Mouse (Mus musculus): ENCODE results near the gene Cald1.

Gene Cald1

DNA sequence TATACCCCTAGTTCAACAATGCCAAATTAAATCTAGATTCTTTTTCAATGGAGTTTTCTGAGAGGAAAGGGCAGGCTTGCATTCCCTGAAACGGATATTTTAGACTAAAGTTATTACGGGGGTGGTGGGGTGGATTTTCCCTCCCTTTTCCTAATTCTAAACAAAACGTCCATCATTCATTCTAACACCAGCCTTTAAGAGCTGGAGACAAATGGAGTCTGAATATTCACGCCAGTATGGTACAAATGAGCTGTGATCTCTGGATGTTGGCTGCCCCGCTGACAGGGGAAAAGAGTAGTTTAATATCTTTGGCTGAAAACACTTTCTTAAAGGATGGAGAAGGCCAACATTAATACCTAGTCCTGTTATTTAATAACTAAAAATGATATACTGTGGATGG, 66.4 kb downstream of the Cald1 start:
- in situ Hi-C loops (cut with MseI, MboI), result no loop called here

DNA sequence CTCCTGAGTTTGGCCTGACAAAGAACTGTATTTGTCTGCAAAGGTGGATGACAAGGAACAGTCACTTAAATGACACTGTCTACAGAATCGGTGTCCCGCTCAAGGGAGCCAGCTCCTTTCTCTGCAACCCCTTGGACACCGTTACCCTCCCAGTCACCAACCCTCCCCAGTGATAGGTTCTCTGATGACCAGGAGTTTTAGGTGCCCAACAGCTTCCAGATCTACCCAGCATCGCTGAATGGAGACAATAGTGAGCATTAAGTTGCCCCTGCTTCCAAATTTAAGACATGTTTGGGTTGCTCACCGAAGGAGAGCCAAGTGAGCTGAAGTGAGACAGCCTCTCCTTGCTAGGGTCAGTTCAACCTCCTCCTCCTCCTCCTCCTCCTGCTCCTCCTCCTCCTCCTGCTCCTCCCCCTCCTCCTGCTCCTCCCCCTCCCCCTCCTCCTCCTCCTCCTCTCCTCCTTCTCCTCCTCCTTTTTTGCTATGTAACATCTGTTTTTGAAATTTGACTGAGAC, 70.5 kb downstream of the Cald1 start:
- in situ Hi-C loops (cut with MseI, MboI), result no loop called here

DNA sequence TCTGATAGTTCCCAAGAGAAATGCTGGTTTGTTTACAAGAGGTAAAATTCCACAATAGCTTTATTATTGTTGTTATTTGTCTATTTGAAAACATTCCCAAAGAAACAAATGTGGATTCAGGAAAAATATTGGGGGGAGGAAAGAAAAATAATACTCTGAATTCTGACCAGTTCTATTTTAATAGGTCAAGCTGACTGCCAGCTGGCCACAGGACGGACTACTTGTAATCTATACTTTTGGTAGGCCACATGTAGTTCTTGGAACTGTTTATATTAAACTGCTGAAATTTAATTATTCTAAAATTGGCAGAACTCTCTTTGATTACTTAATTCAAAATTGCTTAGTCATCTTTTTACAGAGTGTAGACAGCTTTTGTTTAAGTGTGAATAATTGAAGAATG, 73.1 kb downstream of the Cald1 start:
- in situ Hi-C loops (cut with MseI, MboI), result no loop called here

DNA sequence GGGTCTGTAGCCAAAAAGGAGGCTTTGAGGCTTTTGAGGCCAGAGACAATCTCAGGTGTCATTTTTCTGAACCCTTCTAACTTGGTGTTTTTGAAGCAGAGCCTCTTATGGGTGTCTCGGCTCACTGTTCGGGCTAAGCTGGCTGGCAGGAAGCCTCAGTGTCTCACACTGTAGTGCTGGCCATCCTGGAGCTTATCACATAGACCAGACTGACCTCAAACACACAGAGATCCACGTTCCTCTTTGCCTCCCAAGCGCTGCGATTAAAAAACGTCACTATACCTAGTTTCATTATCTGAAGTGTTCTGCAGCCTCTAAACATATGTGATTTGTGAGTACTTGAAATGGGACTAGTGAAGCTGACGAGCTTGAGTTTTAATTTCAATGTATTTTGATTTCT, 76.1 kb downstream of the Cald1 start:
- in situ Hi-C loops (cut with MseI, MboI), result no loop called here

DNA sequence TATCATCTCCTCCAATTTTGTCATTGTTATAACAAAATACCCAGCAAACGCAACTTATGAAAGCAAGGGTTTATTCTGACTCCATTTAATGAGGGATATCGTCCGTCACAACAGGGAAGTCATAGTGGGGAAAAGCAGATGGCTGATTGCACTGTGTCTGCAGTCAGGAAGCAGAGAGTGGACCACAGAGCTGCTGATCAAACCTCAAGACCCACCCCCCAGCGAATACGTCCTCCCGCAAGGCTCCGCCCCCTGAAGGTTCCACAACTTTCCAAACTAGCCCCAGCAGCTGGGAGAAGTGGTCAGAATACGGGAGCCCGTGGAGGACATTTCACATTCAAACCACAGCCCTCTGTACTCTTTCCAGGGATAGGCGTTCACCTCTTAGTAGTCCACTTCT, 76.6 kb downstream of the Cald1 start:
- in situ Hi-C loops (cut with MseI, MboI), result no loop called here

DNA sequence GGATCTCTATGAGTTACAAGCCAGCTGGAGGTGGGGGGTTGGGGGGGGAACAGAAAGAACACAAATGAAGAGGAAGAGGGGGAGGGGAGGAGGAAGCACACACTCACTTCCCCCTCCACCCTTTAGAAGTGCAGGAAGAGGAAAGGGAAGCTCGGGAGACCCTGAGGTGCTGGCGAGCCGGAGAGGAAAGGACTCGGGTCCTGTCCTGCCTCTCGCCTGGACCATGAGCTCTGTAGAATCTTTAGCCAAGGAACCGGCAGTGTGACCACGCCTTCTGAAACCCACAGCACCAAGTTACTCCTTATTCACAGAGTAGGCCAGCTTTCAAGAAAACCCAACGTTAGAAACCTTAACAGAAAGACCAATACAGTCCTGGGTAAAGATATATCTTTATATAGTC, 83.8 kb downstream of the Cald1 start:
- in situ Hi-C loops (cut with MseI, MboI), result no loop called here

DNA sequence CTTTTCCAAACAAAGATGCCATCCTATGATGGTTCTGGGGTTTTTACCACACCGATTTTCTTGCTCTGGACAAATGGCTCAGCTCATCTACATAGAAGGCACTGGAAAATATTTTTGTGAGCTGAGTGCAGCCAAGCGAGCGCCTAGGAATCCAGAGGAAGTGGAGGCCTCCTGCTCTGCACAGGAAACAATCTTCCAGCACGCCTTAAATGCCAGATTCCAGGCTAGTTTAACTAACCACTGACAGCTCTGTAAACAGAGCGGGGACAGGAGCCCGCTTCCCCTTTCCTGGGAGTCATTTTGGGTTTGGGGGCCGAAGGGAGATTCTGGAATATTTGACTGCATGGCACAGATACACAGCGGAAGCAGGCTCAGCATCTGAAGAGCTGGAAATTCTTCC, 86.6 kb downstream of the Cald1 start:
- in situ Hi-C loops (cut with MseI, MboI), result no loop called here

DNA sequence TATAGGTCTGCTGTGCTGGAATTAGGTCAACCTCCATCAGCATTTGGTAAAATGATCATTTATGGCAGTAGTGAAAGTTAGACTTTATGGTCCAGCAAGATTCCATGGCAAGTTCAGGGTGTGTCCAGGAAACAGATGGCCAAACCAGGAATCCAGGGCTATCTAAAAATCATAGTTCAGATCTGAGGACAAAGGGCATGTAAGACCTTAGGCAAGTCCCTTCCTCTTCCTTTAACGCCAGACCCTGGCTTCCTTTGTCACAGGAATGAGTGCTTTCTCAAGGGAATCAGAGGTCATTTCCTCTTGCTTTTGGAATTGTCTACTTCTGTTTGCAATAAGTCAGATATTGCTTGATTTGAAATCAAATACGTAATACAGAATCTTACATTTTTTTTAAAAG, 90.7 kb downstream of the Cald1 start:
- in situ Hi-C loops (cut with MseI, MboI), result no loop called here

DNA sequence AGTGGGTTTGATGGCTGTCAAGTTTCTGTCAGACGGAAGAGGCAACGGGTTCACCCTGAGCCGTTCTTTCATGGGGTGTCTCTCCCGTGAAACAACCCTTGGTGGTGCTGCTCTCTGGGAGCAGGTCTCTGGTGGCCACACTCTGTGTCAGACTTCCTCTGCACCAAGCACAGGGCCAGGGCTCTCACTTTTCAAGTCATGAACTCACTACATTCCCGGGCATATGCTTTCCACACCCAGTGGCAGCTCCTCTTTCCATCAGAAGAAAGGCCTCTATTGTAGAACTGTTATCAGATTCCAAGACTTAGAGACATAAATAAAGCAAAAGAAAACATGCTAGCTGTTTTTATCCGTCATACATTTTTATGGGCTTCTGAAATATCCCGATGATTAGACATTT, 93.1 kb downstream of the Cald1 start:
- in situ Hi-C loops (cut with MseI, MboI), result no loop called here

DNA sequence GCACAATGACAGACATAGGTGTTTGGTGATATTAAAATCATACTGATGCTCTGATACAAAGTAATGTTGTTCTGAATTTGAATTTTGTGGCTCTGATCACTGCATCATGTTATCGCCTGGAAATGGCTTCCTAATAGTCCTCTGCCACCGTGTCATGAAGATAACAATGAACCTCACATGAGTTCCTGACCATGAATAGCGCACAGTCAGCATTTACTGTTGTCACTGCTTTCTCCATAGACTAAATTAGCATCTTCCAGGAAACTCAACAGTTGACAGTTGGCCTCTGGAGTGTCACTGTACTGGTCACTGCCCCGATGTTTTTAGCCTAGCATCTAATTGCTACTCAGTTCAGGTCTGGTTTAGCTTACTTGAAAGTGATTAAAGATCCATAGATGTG, 95.8 kb downstream of the Cald1 start:
- in situ Hi-C loops (cut with MseI, MboI), result no loop called here

DNA sequence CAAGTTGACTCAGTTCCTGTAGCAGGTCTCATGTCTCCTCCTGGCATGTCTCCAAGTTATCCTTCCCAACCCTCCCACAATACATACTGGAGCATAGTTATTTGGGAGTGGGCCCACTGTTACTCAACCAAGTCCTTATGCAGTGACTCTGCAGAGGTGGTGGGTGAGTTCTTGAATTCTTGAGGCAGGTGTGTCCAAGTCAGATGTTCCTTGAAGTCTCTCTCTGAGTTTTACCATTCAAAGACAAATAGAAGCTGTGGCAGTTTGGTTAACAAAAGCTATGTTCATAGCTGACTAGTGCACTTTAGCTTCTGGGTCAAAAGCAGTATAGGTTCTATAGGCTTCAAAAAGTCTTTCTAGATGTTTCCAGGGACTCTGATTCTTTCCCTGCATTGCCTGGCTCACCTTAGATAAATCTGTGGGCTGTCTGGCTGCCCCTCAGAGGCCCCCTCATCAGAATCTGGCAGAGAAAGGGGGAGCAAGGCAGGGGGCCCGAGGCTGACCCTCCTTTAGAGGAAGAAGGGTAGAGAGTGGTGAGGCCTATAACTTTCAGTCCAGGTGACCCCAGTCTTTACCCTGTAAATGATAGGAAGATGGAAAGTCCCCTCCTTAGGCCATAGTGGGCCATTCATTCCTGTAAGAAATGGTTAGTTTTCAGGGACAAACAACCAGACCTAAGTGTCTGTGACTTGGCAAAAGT, 105.3 kb downstream of the Cald1 start:
- in situ Hi-C loops (cut with MseI, MboI), result no loop called here

DNA sequence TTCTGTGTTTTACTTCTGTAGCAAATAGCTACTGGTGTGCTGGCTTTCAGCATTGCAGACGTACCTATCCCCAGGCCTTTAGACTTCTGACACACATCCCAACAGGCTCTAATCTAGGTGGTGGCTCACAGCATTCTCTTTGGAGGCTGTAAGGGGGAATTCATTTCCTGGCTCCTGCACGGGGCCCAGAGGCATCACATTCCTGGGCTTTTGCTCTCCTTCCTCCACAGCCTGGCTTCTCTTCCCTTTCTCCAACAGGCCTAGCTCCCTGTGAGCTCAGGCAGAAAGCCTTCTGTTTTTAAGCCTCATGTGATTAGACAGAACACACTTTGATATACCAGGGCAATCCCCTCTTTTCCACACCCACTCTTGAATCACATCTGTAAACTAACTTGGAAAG, 109.2 kb downstream of the Cald1 start:
- in situ Hi-C loops (cut with MseI, MboI), result no loop called here

DNA sequence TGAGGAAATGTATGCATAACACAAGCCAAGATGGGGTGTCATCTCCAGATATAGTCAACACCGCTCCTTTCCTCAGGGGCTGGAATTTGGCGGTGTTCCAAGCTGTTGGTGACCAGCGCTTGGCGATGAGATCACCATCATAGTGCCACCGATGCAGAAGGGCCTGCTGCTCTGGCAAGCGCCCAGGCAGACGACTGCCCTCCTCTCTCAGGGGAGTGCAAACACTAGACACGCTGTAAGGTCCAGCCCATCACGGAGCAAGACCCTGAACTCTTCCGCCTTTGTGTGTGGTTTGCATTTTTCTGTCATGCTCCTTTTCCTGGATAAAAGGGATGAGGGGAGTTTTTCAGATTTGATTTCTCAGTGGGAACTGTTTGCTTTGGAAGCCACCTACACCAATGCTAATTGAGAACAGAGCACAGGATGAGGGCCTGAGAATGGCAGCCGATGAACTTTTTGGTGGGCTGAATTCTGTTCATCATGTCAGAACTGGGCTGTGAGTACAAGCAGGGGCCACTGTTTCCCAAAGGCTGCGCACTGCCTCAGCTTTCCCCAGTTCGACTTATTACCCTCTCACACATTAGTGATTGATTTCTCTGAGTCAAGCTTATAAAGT, 110.5 kb downstream of the Cald1 start:
- in situ Hi-C loops (cut with MseI, MboI), result no loop called here

DNA sequence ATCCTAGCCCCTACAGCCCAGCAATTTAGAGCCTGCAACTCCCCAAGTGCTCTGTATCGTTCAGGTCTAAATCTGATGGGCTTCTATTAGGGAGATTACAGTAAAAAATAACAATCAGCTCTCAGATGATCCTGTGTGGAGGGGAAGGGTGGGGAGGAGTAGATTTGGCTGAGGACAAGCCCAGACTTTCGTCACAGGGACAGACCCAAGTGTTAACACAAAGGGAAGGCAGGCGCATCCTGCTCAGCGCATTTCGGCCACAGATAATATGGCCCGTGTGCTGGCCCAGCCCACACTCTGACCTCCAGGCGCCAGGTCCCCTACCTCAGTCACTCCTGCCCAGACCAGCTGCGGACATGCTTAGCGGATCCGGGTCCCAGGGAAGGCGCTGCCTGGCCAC, 111.0 kb downstream of the Cald1 start:
- in situ Hi-C loops (cut with MseI, MboI), result no loop called here

DNA sequence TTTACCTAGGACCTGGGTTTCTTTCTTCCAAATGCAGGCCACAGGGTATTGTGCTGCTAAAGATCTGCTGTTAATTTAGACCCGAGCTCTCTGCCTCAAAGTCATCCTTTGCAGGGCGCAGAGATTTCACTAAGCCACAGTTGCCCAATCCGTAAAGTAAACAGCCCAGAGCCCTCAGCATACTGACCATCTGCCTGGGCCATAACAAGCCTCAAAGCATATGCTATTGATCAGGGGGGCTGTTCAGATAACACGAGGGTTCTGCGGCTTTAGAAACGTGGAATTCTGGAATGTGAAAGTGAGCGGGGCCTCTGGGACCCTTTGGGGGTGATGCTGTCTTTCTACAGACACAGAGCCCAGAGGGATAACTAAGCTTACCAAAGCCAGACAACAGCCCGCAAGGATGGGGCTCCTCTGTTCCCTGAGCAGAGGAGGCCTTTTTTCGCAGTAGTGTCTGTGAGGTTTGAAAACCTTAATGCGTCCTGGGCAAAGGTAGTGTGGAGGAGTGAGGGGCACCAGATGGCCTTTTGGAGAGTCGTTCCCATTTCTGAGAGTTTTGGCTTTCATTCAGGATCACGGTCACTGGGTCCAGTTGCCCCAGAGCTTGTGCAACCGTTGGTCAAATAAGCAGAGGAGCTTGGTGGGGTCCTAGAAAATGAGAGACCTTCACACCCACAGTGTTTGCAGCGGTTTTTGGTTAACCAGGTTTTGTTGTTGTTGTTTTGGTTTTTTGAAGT, 111.8 kb downstream of the Cald1 start:
- in situ Hi-C loops (cut with MseI, MboI), result no loop called here

DNA sequence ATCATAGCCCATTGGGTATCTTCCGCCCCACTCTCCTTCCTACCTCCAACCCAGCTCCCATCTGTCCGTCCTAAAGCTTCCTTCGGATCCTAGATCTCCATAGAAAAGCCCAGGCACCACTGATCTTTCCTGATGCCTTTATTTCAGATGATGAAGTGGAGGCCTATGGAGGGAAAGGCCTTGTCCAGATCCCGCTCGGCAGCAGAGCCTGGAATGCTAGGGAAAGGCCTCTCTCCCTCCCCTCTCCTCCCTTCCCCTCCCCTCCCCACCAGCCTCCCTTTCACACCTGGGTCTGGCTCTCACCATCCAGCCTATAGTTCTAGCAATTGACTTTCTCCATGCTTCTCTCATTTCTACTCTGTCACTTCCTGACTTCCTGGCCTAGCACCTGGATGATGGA, 112.5 kb downstream of the Cald1 start:
- in situ Hi-C loops (cut with MseI, MboI), result no loop called here

DNA sequence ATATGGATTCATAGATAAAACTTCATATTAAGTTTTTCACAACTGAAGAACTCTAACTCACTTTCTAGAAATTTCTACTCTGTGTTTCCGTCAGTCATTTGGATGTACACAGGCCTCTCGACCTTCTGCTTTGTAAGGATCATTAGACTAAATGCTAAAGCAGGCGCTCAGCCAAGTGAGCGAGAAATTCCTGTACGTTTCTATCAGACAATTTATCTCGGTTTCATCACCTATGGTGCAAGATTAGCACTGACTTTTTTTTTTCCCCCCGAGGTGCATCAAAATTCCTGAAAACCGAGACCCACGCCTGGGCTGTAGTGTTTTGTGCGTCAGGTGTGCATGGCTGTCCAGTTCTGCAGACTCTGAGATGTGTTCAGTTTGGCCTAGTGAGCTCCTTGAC, 113.3 kb downstream of the Cald1 start:
- in situ Hi-C loops (cut with MseI, MboI), result no loop called here

DNA sequence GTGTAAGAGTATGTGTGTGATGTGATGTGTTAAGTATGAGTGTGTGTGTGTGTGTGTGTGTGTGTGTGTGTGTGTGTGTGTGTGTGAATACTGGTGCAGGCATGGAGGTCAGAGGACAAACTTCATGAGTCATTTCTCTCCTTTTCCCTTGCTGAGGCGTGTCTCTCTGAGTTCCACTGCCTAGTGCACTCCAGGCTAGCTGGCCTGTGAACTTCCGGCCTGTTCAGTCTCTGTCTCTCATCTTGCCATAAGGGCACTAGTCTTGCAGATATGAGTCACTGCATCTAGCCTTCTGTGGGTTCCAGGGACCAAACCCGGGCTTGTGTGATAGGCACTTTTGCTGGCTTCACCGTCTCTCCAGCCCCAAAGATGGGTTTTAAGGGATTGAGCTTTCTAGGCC, 114.9 kb downstream of the Cald1 start:
- in situ Hi-C loops (cut with MseI, MboI), result no loop called here

DNA sequence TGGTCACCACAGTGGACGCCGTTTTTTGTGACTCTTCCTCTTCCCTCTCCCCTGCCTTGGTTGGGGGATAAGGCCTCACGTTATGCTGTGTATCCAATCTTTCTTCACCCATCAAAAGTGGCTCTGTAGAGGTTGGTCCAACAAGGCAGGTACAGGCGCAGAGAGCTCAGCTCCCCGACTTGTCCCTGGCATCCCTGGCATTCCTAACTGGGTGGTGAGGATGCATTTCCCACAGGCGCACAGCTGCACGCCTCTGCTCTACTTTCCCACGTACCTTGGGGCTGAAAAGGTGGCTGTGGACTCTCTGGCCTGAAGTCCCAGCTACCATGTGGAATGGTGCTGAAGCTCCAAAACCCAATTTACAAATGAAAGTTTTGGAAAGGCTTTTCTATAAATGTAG, 115.5 kb downstream of the Cald1 start:
- in situ Hi-C loops (cut with MseI, MboI), result no loop called here

DNA sequence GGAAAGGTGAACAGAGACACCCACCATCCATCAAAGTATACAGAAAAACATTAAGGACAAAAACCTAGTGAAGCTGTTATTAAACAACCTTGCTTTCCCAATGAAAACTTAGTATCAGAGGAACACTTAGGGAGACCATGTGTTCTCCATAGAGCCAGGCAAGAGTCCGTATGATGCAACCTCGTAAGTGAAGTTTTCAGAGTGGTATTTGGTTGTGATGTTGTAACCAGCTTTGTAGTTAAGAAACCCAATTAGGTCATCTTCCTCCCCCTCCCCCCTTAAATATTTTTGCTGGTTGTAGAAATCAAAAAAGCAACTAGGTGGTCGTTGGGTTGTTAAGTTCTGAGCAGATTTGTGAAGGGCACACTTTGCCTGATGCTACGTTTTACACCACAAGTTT, 116.3 kb downstream of the Cald1 start:
- in situ Hi-C loops (cut with MseI, MboI), result no loop called here

DNA sequence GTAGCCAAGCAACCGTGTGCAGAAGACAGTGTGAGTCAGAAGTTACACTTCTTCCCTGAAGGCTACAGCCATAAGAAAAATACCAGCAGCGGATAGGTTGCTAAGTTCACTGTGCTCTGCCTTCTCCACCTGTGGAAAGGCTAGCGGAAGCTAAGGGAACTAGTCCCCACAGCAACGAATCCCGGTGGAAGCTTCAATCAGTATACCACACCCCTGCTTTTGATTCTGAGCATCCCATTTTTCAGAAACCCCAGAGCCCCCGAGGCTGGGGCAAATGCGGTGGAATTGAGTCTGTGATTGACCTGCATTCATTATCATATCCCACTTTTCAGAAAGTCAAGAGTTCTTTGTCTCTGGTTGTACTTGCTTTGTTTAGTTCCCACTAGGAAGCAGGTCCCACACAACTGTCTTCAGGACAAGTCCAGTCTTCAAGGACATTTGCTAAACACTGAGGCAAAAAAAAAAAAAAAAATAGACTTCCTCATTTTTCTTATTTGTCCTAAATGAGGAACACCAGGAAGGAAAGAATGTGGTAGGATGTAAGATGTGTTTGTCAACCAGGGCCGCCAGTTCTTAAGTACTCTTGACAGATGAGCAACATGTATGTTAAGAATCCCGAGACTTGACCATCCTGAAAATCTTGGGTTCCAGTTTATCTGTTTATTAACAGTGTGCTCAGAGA, 118.0 kb downstream of the Cald1 start:
- in situ Hi-C loops (cut with MseI, MboI), result no loop called here

DNA sequence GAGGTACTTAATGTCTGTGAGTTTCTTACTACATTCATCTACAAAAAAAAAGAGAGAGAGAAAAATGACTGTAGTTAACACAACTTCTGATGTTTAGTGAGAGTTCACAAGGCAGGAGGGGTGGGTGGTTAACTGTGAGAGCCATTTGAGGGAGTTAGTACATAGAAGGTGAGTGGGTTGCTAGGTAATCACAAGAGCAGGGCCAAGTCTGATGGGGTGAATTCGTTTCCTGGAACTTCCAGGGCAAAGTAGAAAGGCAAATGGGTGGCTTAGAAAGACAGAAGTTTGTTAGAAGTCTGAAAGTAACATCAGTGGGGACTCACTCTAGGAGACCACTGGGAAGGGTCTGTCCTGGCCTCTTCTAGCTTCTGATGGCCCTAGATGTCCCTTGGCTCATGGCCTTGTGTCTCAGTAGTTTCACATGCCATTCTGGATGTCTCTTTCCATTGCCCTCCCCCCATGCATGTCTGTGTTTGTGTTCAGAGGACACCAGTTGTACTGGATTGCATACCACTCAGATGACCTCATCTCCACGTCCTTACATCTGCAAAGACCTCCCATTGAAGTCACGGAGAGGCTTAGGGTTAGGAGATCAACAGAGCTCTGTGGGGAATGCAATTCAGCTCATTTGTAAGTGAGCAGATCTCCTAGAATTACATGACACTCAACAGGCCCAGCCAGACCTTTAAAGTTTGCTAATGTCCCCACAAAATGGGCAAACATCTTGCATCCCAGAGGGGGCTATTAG, 118.8 kb downstream of the Cald1 start:
- in situ Hi-C loops (cut with MseI, MboI), result no loop called here

Data from mouse trophoblast stem cell (cell line).